Mouse (Mus musculus): ENCODE measurements around the gene Lmnb2.
A peak's percentile ranks its signal among the peaks of the same experiment; 100 is the strongest.

- TF ChIP-seq CTCF (IDR thresholded peaks at IDR 0.05; ENCODE audit: extremely low read depth, insufficient read depth, low read length) = peak; percentile 86
- no peak for TF ChIP-seq POLR2A (IDR thresholded peaks at IDR 0.05; ENCODE audit: extremely low read depth, insufficient read depth, low read length)
Observed at GRCm38 (mm10) chr10:80880131-80880641, 37.9 kb downstream of the Lmnb2 start.
